Mouse (Mus musculus) erythroblast, embryonic 14.5 days (primary cell): ENCODE measurements around the gene Cgnl1.

Experiments
- GATA1 ChIP-seq: IDR thresholded peaks from 2 replicates; pipeline ENCODE4 v1.6.1; 2012; ENCODE audit warnings: low read length, inconsistent platforms, mixed read lengths
- TAL1 ChIP-seq: IDR thresholded peaks from 3 replicates; pipeline ENCODE4 v1.6.1; 2012; ENCODE audit warnings: low read length, inconsistent platforms, mixed read lengths

DNA sequence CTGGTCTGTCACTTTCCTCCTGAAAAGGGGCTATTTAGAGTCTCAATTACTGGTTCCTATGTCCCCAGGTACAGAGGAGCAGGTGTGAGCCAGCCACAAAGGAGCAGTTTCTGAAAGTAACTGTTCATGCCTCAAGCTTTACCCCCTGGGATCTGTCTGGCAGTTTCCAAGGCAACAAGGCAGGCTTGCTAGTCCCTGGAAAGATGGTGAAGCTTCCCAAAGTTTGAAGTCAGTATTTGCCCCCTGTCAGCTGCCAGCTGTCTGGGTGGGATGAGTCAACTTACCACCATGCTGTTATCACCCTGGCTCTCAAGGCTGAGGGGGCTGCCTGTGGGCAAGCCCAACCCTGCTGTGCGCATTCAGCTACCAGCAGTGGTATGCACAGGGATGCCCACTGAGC lies 134.5 kb downstream of the Cgnl1 start:
- no peak for TF ChIP-seq TAL1
- no peak for TF ChIP-seq GATA1
